Mouse (Mus musculus) heart, embryonic 13.5 days (tissue): ENCODE data around the gene Camk1. TPM values are rescaled to one million over a fixed set of nuclear protein-coding genes. Genes with fewer than 3 reads are reported as not detected.
"Not testable (repeated sequence)": the region's sequence is repeated elsewhere in the genome, so short reads cannot be mapped to it uniquely, and the experiment has no call there.

ENCODE experiments used
- ATAC-seq: fragments of 200-750 bp; cut with Nextera tagmentation; 2 replicates; pipeline ENCODE4 v1.8.0; 2017; ENCODE audit warnings: moderate TSS enrichment; ENCODE audit not compliant: insufficient number of reproducible peaks, low FRiP score, low TSS enrichment; ENCODE audit errors: extremely low read depth
- H3K27ac ChIP-seq: fragments of 300-500 bp; sonication (generic); replicated peaks from 2 replicates; pipeline ENCODE4 v1.5.1; 2015; ENCODE audit warnings: moderate library complexity, mild to moderate bottlenecking, inconsistent platforms
- H3K27me3 ChIP-seq: fragments of 300-500 bp; sonication (generic); replicated peaks from 2 replicates; pipeline ENCODE4 v1.6.1; 2015; ENCODE audit warnings: mild to moderate bottlenecking, inconsistent platforms
- H3K36me3 ChIP-seq: fragments of 300-500 bp; sonication (generic); 2 replicates; pipeline ENCODE4 v1.6.1; 2015; ENCODE audit warnings: mild to moderate bottlenecking, inconsistent platforms
- H3K4me1 ChIP-seq: fragments of 300-500 bp; sonication (generic); 2 replicates; pipeline ENCODE4 v1.6.1; 2015; ENCODE audit warnings: inconsistent platforms
- H3K4me2 ChIP-seq: fragments of 300-500 bp; sonication (generic); 2 replicates; pipeline ENCODE4 v1.6.1; 2015; ENCODE audit warnings: inconsistent platforms, mild to moderate bottlenecking, moderate library complexity
- H3K4me3 ChIP-seq: fragments of 300-500 bp; sonication (generic); 2 replicates; pipeline ENCODE4 v1.5.1; 2015; ENCODE audit warnings: moderate library complexity, mild to moderate bottlenecking, inconsistent platforms
- H3K9ac ChIP-seq: fragments of 300-500 bp; sonication (generic); 2 replicates; pipeline ENCODE4 v1.6.1; 2015; ENCODE audit warnings: inconsistent platforms, mild to moderate bottlenecking, moderate library complexity
- H3K9me3 ChIP-seq: fragments of 300-500 bp; sonication (generic); 2 replicates; pipeline ENCODE4 v1.6.1; 2016; ENCODE audit warnings: inconsistent platforms
- WGBS: fragments of 180-500 bp; shearing (Covaris S2); methylation state at CpG from one replicate; pipeline ENCODE4 v1.1.7; 2015; ENCODE audit warnings: mixed read lengths; 5-methylcytosine and 5-hydroxymethylcytosine counted together
- polyA plus RNA-seq: library from polyadenylated mRNA; unstranded; fragments of >200 nt; fragmentation: Nextera tagmentation; extraction: Ambion mirVana; gene quantifications from 2 replicates; pipeline ENCODE4 v1.2.1, GENCODE M21; 2015

The Camk1 gene
- polyA plus RNA-seq, 1 experiment from 2014 or later, result 109 TPM

DNA sequence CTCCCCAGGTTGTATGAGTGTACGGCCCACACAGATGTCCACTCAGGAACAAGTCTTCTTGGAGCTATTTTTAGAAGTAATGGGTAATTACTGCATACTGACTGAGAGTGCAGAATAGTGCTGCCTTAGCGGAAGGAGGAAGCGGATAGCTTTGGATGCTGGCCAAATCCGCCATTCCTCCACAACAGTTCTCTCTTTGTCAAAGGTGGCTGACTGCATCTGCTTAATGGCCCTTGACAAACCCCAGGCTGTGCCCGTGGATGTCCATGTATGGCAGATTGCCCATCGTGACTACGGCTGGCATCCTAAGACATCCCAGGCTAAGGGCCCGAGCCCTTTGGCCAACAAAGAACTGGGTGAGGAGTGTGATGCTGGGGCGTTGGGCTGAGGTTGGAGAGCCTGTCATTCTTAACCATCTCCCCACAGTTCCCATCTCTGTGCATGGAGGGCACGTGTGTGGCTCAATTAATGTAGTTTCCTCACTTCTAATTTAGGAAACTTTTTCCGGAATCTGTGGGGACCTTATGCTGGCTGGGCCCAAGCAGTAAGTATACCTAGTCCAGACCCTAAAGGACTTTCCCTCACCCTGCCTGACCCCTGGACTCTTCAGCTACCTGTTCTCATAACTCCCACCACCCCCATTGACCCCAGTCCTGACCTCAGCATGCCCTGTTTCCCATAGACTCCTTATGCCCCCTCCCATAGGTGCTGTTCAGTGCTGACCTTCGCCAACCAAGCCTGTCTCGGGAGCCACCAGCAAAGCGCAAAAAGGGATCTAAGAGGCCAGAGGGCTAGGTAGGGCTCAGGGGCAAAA lies 10.4 kb downstream of the Camk1 start:
- Histone ChIP-seq H3K9me3 (no peaks in the 10 kb centered on the region), H3K9ac (0 out of 2 replicates have a peak overlapping the region, but pooled peaks have one; percentile 33), H3K27me3 (no peaks in the 10 kb centered on the region), H3K27ac (peak overlapping the region; percentile 84), H3K4me3 (no peak overlapping the region), H3K4me2 (no peak overlapping the region), H3K4me1 (peaks cover 35% of the 10 kb centered on the region), H3K36me3 (peaks cover 80% of the 10 kb centered on the region)
- 37% methylated on average over 14 of the region's 14 CpGs for WGBS
- ATAC-seq, result 0 out of 2 replicates have a peak, but pooled peaks have one; percentile 17

DNA sequence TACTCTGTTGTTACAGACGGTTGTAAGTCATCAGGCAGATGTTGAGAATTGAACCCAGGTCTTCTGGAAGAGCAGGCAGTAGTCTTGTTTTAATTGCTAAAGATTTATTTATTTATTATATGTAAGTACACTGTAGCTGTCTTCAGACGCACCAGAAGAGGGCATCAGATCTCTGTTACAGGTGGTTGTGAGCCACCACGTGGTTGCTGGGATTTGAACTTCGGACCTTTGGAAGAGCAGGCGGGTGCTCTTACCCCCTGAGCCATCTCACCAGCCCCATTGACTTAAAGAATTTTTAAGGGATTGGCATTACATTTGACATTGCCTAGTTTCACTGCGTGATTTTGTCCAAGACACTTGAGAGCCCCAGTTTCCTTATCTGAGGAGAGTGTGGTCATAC lies 11.1 kb downstream of the Camk1 start:
- Histone ChIP-seq H3K4me1 (peaks cover 40% of the 10 kb centered on the region), H3K36me3 (peaks cover 74% of the 10 kb centered on the region), H3K27ac (peak overlapping the region; percentile 84)
- H3K9ac ChIP-seq, H3K27me3 ChIP-seq, H3K4me3 ChIP-seq, H3K9me3 ChIP-seq, H3K4me2 ChIP-seq, ATAC-seq: not testable (repeated sequence)
- 69% methylated on average over 6 of the region's 6 CpGs for WGBS

DNA sequence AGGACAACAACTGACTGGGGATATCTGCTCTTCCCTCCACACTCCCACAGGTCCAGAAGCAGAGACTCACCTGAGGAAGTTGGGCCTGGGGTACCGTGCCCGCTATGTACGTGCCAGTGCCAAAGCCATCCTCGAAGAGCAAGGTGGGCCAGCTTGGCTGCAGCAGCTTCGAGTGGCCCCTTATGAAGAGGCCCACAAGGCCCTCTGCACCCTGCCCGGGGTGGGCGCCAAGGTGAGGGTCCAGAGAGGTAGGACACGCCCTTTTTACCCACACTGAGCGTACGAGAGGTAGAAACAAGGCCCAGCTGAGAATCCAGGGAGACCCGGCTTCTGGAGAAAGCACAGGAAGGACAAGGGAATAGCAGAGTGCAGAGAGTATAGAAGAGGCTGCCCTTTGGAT lies 12.1 kb downstream of the Camk1 start:
- Histone ChIP-seq H3K4me1 (peaks cover 35% of the 10 kb centered on the region), H3K4me2 (no peak overlapping the region), H3K36me3 (peaks cover 65% of the 10 kb centered on the region), H3K27me3 (no peaks in the 10 kb centered on the region), H3K4me3 (no peak overlapping the region), H3K9me3 (no peaks in the 10 kb centered on the region), H3K9ac (no peak overlapping the region), H3K27ac (no peak overlapping the region)
- no peak for ATAC-seq
- WGBS, result 85% methylated on average over 11 of the region's 11 CpGs

DNA sequence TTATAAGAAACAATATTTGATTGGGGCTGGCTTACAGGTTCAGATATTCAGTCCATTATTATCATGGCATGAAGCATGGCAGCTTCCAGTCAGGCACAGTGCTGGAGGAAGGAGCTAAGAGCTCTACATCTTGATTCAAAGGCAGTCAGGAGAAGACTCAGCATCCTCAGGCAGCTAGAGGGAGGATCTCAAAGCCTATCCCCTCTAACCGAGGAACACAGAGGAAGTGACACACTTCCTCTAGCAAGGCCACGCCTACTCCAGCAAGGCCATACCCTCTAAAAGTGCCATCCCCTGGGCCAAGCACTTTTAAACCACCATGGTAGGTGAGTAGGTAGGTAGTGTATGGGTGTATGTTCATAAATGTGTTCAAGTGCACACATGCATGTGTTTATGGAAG lies 13.2 kb downstream of the Camk1 start:
- H3K27ac ChIP-seq, result no peak overlapping the region
- H3K4me1 ChIP-seq, result peaks cover 41% of the 10 kb centered on the region
- WGBS, result 53% methylated on average over 2 of the region's 2 CpGs
- H3K9ac ChIP-seq, result no peak overlapping the region
- H3K36me3 ChIP-seq, result peaks cover 56% of the 10 kb centered on the region
- no peak overlapping the region for H3K4me3 ChIP-seq
- H3K27me3 ChIP-seq, result no peaks in the 10 kb centered on the region
- no peak overlapping the region for H3K4me2 ChIP-seq
- no peak for ATAC-seq
- H3K9me3 ChIP-seq, result no peaks in the 10 kb centered on the region

DNA sequence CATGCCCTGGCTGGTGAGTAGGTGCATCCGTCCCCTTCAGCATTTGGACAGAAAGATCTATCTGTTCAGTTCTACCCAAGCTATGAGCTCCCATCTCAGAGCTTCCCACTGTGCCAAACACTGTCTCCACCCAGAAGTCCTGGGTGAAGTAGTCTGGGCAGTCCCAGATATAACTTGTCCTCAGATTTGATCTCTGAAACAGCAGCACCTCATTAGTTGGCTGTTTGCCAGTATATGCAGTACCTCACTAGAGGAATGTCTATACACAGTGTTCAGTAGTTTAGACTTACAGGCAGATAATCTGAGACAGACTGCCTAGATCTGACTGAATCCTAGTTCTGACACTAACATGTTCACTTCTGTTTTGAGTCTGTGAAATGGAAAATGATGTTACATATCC lies 14.4 kb downstream of the Camk1 start:
- H3K4me2 ChIP-seq, result no peak overlapping the region
- H3K4me3 ChIP-seq, result no peak overlapping the region
- ATAC-seq, result no peak
- H3K9ac ChIP-seq, result no peak overlapping the region; the same call in 1 of the 2 replicates
- H3K4me1 ChIP-seq, result peaks cover 44% of the 10 kb centered on the region
- peaks cover 56% of the 10 kb centered on the region for H3K36me3 ChIP-seq
- H3K9me3 ChIP-seq, result no peaks in the 10 kb centered on the region
- 72% methylated on average over 1 of the region's 1 CpGs for WGBS
- no peaks in the 10 kb centered on the region for H3K27me3 ChIP-seq
- H3K27ac ChIP-seq, result no peak overlapping the region

DNA sequence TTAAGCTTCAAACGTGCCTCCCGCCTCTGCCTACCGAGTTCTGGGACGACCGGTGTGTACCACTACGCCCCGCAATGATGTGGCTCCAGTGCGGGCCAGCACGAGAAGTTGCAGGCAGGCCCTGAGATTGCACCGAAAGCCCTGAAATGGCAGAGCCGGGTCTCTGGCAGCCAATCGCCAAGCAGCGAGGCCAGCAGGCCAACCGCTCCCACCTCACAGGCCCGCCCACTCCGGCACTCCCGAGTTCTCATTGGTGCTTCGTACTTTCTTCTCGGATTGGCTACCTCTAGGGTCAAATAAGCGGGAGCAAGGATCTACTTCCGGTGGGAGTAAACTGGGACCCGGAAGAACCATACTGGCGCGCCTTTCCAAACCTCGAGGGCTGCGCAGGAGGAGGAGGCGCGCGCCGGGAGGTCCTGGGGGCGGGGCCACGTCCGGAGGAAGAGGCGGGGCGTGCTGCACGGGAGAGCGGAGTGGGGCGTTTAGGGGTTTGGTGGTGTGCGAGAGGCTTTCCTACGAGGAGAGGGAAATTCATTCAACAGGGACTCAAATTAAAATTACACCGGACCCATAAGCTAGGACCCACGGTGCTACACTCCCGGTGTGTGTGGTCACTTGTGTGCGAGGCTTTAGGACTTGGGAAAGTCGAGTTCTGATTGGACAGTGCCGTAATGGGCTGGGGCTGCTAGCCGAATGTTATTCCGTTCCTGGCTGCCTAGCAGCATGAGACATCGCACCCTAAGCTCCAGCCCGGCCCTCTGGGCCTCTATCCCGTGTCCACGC lies 17.1 kb downstream of the Camk1 start, which contains the start of gene Ogg1:
Gene Ogg1, plus strand, starts transcription at position 440 of the 783 bp plus-strand sequence.
- Histone ChIP-seq H3K27me3 (no peaks in the 10 kb centered on the region), H3K4me2 (peak within 1 kb of the TSS; percentile 88), H3K27ac (peak within 1 kb of the TSS; percentile 90), H3K36me3 (peaks cover 64% of the 10 kb centered on the region), H3K9me3 (no peaks in the 10 kb centered on the region), H3K4me1 (peaks cover 30% of the 10 kb centered on the region), H3K4me3 (peak within 1 kb of the TSS; percentile 65), H3K9ac (peak within 1 kb of the TSS; percentile 86)
- WGBS, result under 1% methylated on average over 52 of the region's 52 CpGs
- peak; percentile 95 for ATAC-seq

DNA sequence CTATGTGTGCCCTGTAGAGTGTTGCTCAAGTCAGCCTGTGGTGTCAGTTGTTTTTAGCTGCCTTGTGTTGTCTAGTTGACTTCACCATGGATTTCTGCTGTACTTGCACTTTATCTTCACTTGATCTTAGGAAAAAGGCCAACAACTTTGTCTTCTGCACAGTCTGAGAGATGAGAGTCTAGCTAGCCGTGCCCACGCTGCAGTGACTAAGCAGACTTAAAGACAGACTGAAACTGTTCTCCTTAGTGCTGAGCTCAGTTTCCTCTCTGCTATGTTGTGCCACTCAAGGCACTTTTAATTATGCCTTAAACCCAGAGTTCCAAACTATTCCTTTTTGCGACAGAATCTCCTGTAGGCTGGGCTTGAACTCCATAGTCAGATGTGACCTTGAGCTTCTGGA lies 27.8 kb downstream of the Camk1 start:
- peaks cover 17% of the 10 kb centered on the region for H3K4me1 ChIP-seq
- H3K27me3 ChIP-seq, result no peaks in the 10 kb centered on the region
- no peak overlapping the region for H3K9ac ChIP-seq
- WGBS, result 88% methylated on average over 3 of the region's 3 CpGs
- peaks cover 95% of the 10 kb centered on the region for H3K36me3 ChIP-seq
- no peak overlapping the region for H3K4me3 ChIP-seq
- no peaks in the 10 kb centered on the region for H3K9me3 ChIP-seq
- no peak overlapping the region for H3K27ac ChIP-seq
- H3K4me2 ChIP-seq, result no peak overlapping the region
- ATAC-seq, result no peak

DNA sequence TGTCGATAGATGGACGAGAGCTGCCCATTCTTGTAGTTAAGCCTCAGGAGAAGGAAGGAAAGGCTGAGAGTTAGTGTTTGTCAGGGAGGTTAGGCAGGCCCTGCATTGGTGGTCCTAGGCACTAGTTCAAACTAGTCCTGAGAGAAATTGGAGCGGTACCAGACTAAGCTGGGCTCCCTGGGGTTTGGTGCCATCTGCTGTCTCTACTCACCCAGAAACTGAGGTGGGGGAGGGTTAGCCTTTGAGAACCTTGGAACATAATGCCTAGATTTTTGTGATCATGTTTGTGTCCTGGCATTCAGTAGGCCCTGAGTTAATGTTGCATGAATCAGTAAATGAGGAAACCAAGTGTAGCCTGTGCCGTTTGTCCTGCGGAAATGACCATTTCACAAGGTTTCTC lies 35.6 kb downstream of the Camk1 start:
- ATAC-seq, result no peak
- H3K4me1 ChIP-seq, result peaks cover 36% of the 10 kb centered on the region
- peaks cover 30% of the 10 kb centered on the region for H3K36me3 ChIP-seq
- H3K4me2 ChIP-seq, result peak overlapping the region; percentile 100
- peak overlapping the region; percentile 98 for H3K4me3 ChIP-seq
- no peaks in the 10 kb centered on the region; the same call in 1 of the 2 replicates for H3K27me3 ChIP-seq
- H3K9me3 ChIP-seq, result no peaks in the 10 kb centered on the region
- 26% methylated on average over 5 of the region's 5 CpGs for WGBS
- peak overlapping the region; percentile 99 for H3K27ac ChIP-seq
- peak overlapping the region; percentile 99 for H3K9ac ChIP-seq

DNA sequence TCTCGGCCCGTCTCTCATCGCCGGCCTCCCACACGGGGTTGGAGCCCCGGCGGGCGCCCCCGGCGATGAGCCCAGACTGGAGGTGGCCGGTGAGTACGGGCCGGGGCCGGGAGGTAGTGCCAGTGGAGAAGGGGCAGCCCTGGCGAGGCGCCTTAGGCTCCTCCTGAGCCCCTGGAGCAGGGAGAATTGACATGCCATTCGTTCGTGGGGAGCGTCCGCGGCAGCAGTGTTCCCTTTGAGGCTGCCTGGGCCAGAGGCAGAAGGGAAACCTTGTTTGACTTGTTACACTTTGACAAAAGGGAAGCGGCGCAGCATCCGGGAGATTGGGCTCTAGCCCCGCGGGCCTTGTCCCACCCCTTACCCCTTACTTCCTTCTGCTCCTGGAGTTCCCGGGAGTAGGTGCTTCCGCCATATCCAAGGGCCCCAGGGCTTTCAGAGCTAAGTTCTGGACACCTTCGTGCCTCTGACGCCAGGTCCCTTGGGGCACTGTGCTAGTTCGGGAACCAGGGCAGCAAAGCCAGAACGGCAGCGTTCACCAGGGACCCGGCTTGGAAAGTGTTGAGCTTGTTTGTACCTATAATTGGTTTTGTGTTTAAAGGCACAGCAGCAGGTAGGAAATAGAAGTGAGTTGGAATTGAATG lies 36.2 kb downstream of the Camk1 start:
- under 1% methylated on average over 34 of the region's 34 CpGs for WGBS

DNA sequence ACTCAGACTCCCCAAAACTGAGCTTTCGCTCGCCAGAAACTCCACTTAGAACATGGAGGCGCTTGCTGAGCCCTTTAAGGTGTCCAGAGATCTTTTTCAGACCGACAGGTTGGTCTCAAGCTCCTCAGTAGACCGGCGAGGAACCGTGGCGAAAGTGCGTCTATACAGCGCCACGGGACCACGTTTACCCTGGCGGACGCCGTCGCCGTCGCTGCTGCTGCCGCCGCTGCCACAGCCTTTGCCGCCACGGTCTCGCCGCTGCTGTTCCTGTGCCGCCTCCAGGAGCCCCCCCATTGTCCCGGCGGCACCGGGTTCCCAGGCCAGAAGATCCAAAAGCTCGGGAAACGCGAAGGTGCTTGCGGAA lies 36.8 kb downstream of the Camk1 start, which contains the start of gene Brpf1:
Gene Brpf1, plus strand, starts transcription at position 152 of the 364 bp plus-strand sequence.
- peak; percentile 21; the same call in 1 of the 2 replicates for ATAC-seq
- H3K4me1 ChIP-seq, result peaks cover 35% of the 10 kb centered on the region
- peaks cover 19% of the 10 kb centered on the region for H3K36me3 ChIP-seq
- H3K4me3 ChIP-seq, result peak within 1 kb of the TSS; percentile 98
- peak within 1 kb of the TSS; percentile 100 for H3K4me2 ChIP-seq
- peak within 1 kb of the TSS; percentile 99 for H3K9ac ChIP-seq
- 1% methylated on average over 32 of the region's 32 CpGs for WGBS
- peak within 1 kb of the TSS; percentile 99 for H3K27ac ChIP-seq
- H3K27me3 ChIP-seq, result no peaks in the 10 kb centered on the region; the same call in 1 of the 2 replicates
- H3K9me3 ChIP-seq, result no peaks in the 10 kb centered on the region

More for the DNA sequence above, 36.2 kb downstream of the Camk1 start:
- Histone ChIP-seq H3K27ac (peak overlapping the region; percentile 99), H3K36me3 (peaks cover 25% of the 10 kb centered on the region), H3K4me2 (peak overlapping the region; percentile 100), H3K4me1 (peaks cover 35% of the 10 kb centered on the region), H3K9me3 (no peaks in the 10 kb centered on the region), H3K9ac (peak overlapping the region; percentile 99), H3K4me3 (peak overlapping the region; percentile 98), H3K27me3 (no peaks in the 10 kb centered on the region; the same call in 1 of the 2 replicates)
- no peak for ATAC-seq
